15 mouse cellular contexts compared by ENCODE assay signal in the genomic region with DNA sequence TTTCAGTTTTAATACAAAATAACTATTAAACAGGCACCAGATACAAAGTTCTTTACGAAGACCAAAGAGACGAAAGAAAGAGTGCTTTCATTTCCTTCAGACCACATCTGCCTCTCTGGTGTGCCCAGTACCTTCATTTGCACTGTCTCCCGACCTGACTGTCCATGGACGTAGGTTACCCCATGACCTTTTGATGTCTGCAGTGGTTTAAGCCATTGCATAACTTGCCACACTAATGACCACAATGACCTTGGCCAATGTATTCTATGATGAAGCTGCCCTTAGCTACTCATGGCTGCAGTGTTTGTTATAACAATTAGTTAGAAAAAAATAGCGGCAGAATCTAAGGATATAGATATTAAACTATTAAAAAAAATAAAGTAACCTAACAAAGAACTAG.
"Had no signal": no experiment of that assay in that cellular context is flagged by ENCODE, and none has a peak within 500 bp of the region (broad histone marks: within the 10 kb centered on the region; RNA-seq: fewer than 3 reads in every experiment).

No protein-coding gene starts in this region.

- DNase-seq: kidney, postnatal 25 days; layer of hippocampus, adult 9-11 months; layer of hippocampus, postnatal 36 days; left cerebral cortex, postnatal 4 days; liver, embryonic 13.5 days; lung, adult 2 months; lung, postnatal 14 days; lung, postnatal 4 days; midbrain, embryonic 14.5 days; right cerebral cortex, adult 18-20 months; right cerebral cortex, postnatal 14 days; right cerebral cortex, postnatal 4 days; thymus, adult 2 months; thymus, postnatal 14 days; thymus, postnatal 4 days had no signal
